Mouse (Mus musculus) liver, embryonic 11.5 days (tissue): Measurements from ENCODE around the gene Zmiz1. TPM values are rescaled to one million over a fixed set of nuclear protein-coding genes. Genes with fewer than 3 reads are reported as not detected.

ENCODE experiments used
- ATAC-seq: fragments of 200-750 bp; cut with Nextera tagmentation; replicated peaks from 2 replicates; pipeline ENCODE4 v1.8.0; 2017; ENCODE audit warnings: moderate number of reproducible peaks, mild to moderate bottlenecking, moderate TSS enrichment, moderate library complexity; ENCODE audit not compliant: low FRiP score
- DNase-seq: peaks from one replicate; pipeline ENCODE4 v3.0.0-alpha.2; 2017; ENCODE audit warnings: low spot score
- H3K27ac ChIP-seq: fragments of 300-500 bp; sonication (generic); 2 replicates; pipeline ENCODE4 v1.5.1; 2014; ENCODE audit warnings: mild to moderate bottlenecking, low read depth, low read length, control low read depth
- H3K27me3 ChIP-seq: fragments of 300-500 bp; sonication (generic); replicated peaks from 2 replicates; pipeline ENCODE4 v1.6.1; 2014; ENCODE audit warnings: low read length, mixed read lengths; ENCODE audit not compliant: control insufficient read depth, insufficient read depth
- H3K36me3 ChIP-seq: fragments of 300-500 bp; sonication (generic); 2 replicates; pipeline ENCODE4 v1.6.1; 2014; ENCODE audit warnings: mild to moderate bottlenecking, low read length, moderate library complexity, mixed read lengths; ENCODE audit not compliant: control insufficient read depth, insufficient read depth
- H3K4me1 ChIP-seq: fragments of 300-500 bp; sonication (generic); replicated peaks from 2 replicates; pipeline ENCODE4 v1.6.1; 2014; ENCODE audit warnings: low read length, mixed read lengths; ENCODE audit not compliant: control insufficient read depth, insufficient read depth
- H3K4me2 ChIP-seq: fragments of 300-500 bp; sonication (generic); 2 replicates; pipeline ENCODE4 v1.6.1; 2014; ENCODE audit warnings: mild to moderate bottlenecking, control low read depth, moderate library complexity
- H3K4me3 ChIP-seq: fragments of 300-500 bp; sonication (generic); 2 replicates; pipeline ENCODE4 v1.5.1; 2014; ENCODE audit warnings: low read depth, low read length, control low read depth
- H3K9ac ChIP-seq: fragments of 300-500 bp; sonication (generic); 2 replicates; pipeline ENCODE4 v1.6.1; 2014; ENCODE audit warnings: low read depth, low read length, control low read depth
- H3K9me3 ChIP-seq: fragments of 300-500 bp; sonication (generic); 2 replicates; pipeline ENCODE4 v1.6.1; 2016; ENCODE audit warnings: low read length, inconsistent platforms, mixed read lengths; ENCODE audit not compliant: control insufficient read depth
- WGBS: fragments of 180-500 bp; shearing (Covaris S2); extraction: QIAGEN DNeasy Blood & Tissue Kit; methylation state at CpG from one replicate; pipeline ENCODE4 v1.1.7; 2014; 5-methylcytosine and 5-hydroxymethylcytosine counted together
- microRNA-seq: library from miRNA; unstranded; fragments of <30 nt; microRNA quantifications from one replicate; pipeline ENCODE4, GENCODE M21; 2017; ENCODE audit warnings: borderline number of aligned reads
- polyA plus RNA-seq: library from polyadenylated mRNA; unstranded; fragments of >200 nt; fragmentation: Nextera tagmentation; extraction: Ambion mirVana; gene quantifications from 2 replicates; pipeline ENCODE4 v1.2.1, GENCODE M21; 2014

The Zmiz1 gene
- polyA plus RNA-seq, 1 experiment from 2014 or later = 31.0 TPM

DNA sequence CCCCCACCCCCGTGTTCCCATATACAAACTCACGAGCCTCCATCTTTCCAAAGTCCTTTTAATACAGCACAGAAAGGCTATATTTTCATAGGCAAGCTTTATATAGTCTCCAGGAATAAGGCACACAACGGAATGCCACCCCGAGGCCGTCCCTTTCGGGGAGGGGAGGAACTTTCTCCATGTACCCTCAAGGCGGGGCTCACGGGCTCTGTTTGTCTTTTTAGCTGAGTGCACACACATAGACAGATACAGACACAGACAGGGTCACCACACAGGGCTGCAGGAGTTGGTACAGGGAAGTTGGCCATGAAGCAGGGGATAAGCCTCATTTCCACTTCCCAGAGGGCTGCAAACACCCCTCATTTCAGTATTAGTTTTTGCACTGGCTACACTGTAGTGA lies 252.6 kb downstream of the Zmiz1 start:
- Histone ChIP-seq H3K9ac (no peak overlapping the region), H3K27ac (no peak overlapping the region), H3K4me3 (no peak overlapping the region), H3K36me3 (peaks cover 4% of the 10 kb centered on the region; the same call in 1 of the 2 replicates), H3K4me1 (peaks cover 43% of the 10 kb centered on the region), H3K9me3 (no peaks in the 10 kb centered on the region), H3K27me3 (no peaks in the 10 kb centered on the region), H3K4me2 (no peak overlapping the region; the same call in 1 of the 2 replicates)
- DNase-seq (no peak), ATAC-seq (no peak)
- WGBS = 65% methylated on average over 8 of the region's 8 CpGs

DNA sequence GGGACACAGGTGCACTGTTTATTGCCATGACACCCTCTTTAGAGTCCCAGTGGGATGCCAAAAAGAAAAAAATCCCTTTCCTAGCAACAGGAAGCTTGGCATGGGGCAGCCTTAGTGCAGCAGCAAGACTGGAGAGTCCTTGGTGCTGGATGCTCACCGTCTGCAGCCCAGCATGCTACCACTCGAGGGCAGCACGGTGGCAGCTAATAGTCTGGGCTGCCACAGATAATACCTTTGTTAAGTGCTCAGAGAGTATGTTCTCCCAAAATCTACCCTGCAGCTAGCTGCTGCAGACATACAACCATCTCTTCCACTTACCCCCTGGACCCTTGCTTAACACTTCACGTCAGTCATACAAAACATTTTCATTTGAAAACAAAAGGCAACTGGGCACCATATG lies 254.5 kb downstream of the Zmiz1 start:
- no peaks in the 10 kb centered on the region for H3K27me3 ChIP-seq
- H3K4me2 ChIP-seq = no peak overlapping the region
- 32% methylated on average over 4 of the region's 4 CpGs for WGBS
- H3K4me3 ChIP-seq = no peak overlapping the region
- no peak overlapping the region for H3K9ac ChIP-seq
- no peaks in the 10 kb centered on the region for H3K9me3 ChIP-seq
- H3K27ac ChIP-seq = no peak overlapping the region
- H3K36me3 ChIP-seq = peaks cover 4% of the 10 kb centered on the region; the same call in 1 of the 2 replicates
- H3K4me1 ChIP-seq = peaks cover 40% of the 10 kb centered on the region
- no peak for ATAC-seq
- no peak for DNase-seq

Small RNAs within 50 kb of the gene (microRNA-seq; reads per million reads assigned to microRNA genes)
- 13.7 reads per million, percentile 26 among the genes with 10 or more reads in this experiment for gene Mir3075

Other genes with a start within 250 kb of the Zmiz1 start
- 96.3 and 97.0 TPM in 2 replicates for gene Ppif, start 235.0 kb downstream of the Zmiz1 start, polyA plus RNA-seq